Comparison of ENCODE assay signal across 11 mouse cellular contexts in genomic region chr4:45474832-45475231, GRCm38 (mm10). TPM values are rescaled to one million over a fixed set of nuclear protein-coding genes. Genes with fewer than 3 reads are reported as not detected.
A peak's percentile ranks its signal among the peaks of the same experiment; 100 is the strongest.
DNase-seq lines count a peak whose midpoint lies in the region; ATAC-seq and TF ChIP-seq lines count a peak whose summit lies in the region.
"Had no signal": no experiment of that assay in that cellular context is flagged by ENCODE, and none has a peak within 500 bp of the region (broad histone marks: within the 10 kb centered on the region; RNA-seq: fewer than 3 reads in every experiment).

No protein-coding gene starts in this region.

- no peak overlapping the region for H3K9ac ChIP-seq in hindbrain, embryonic 14.5 days
- no peak overlapping the region for H3K9ac ChIP-seq in heart, embryonic 11.5 days (ENCODE audit: low read depth, low read length)
- H3K9ac ChIP-seq in lung, postnatal 0 days (replicated peaks; ENCODE audit: low read depth): no peak overlapping the region
- H3K9ac ChIP-seq: forebrain, embryonic 13.5 days; neural tube, embryonic 13.5 days had no signal

- TF ChIP-seq EP300 in lung, postnatal 0 days (IDR thresholded peaks at IDR 0.05): peak; percentile 69

- H3K27me3 ChIP-seq in hindbrain, embryonic 10.5 days (ENCODE audit: insufficient read depth, poor library complexity, severe bottlenecking): no peaks in the 10 kb centered on the region
- H3K27me3 ChIP-seq in hindbrain, embryonic 14.5 days (ENCODE audit: control insufficient read depth, insufficient read depth, low read length): no peaks in the 10 kb centered on the region
- H3K27me3 ChIP-seq in heart, embryonic 11.5 days (ENCODE audit: control insufficient read depth, insufficient read depth, low read length): no peaks in the 10 kb centered on the region
- H3K27me3 ChIP-seq in lung, postnatal 0 days (replicated peaks; ENCODE audit: insufficient read depth, low read length): no peaks in the 10 kb centered on the region
- H3K27me3 ChIP-seq: forebrain, embryonic 13.5 days; megakaryocyte, embryonic 14.5 days; neural tube, embryonic 13.5 days had no signal

- 91% methylated on average over 5 of the region's 5 CpGs for WGBS in hindbrain, embryonic 10.5 days
- 84% methylated on average over 5 of the region's 5 CpGs for WGBS in hindbrain, embryonic 14.5 days
- 42% methylated on average over 5 of the region's 5 CpGs for WGBS in heart, embryonic 11.5 days (ENCODE audit: insufficient replicate concordance)
- 46% methylated on average over 5 of the region's 5 CpGs for WGBS in lung, postnatal 0 days

- H3K4me2 ChIP-seq in hindbrain, embryonic 14.5 days (replicated peaks): no peak overlapping the region
- H3K4me2 ChIP-seq in heart, embryonic 11.5 days: 0 out of 2 replicates have a peak overlapping the region, but pooled peaks have one; percentile 16
- H3K4me2 ChIP-seq in lung, postnatal 0 days (replicated peaks; ENCODE audit: low read depth, low read length): no peak overlapping the region
- H3K4me2 ChIP-seq: forebrain, embryonic 13.5 days; neural tube, embryonic 13.5 days had no signal

- peaks cover 85% of the 10 kb centered on the region for H3K4me1 ChIP-seq in hindbrain, embryonic 10.5 days (replicated peaks)
- peaks cover 52% of the 10 kb centered on the region for H3K4me1 ChIP-seq in hindbrain, embryonic 14.5 days (replicated peaks; ENCODE audit: control insufficient read depth, insufficient read depth, low read length)
- peaks cover 84% of the 10 kb centered on the region for H3K4me1 ChIP-seq in heart, embryonic 11.5 days (ENCODE audit: control insufficient read depth, insufficient read depth, low read length)
- peaks cover 40% of the 10 kb centered on the region for H3K4me1 ChIP-seq in lung, postnatal 0 days (ENCODE audit: insufficient read depth, low read depth, low read length)

- DNase-seq in hindbrain, embryonic 10.5 days (ENCODE audit: low spot score): no peak
- DNase-seq in hindbrain, embryonic 14.5 days (ENCODE audit: low spot score): no peak
- DNase-seq in NIH3T3 (ENCODE audit: low read depth): peak; percentile 89
- peak; percentile 78 for DNase-seq in lung, postnatal 0 days (ENCODE audit: low spot score)
- DNase-seq in layer of hippocampus, adult 11-12 months (ENCODE audit: low spot score): no peak
- no peak for DNase-seq in cerebellum, postnatal 25 days
- no peak for DNase-seq in thymus, postnatal 25 days

- H3K36me3 ChIP-seq in hindbrain, embryonic 10.5 days: 0 out of 2 replicates have a peak, but pooled peaks cover 8% of the 10 kb centered on the region
- no peaks in the 10 kb centered on the region for H3K36me3 ChIP-seq in hindbrain, embryonic 14.5 days (replicated peaks; ENCODE audit: control insufficient read depth, insufficient read depth)
- peaks cover 4% of the 10 kb centered on the region; the same call in 1 of the 2 replicates for H3K36me3 ChIP-seq in heart, embryonic 11.5 days (ENCODE audit: control insufficient read depth, insufficient read depth, low read length)
- no peaks in the 10 kb centered on the region for H3K36me3 ChIP-seq in lung, postnatal 0 days (ENCODE audit: insufficient read depth, low read length)
- H3K36me3 ChIP-seq: neural tube, embryonic 13.5 days had no signal

- peaks cover 8% of the 10 kb centered on the region; the same call in 1 of the 2 replicates for H3K9me3 ChIP-seq in hindbrain, embryonic 10.5 days
- no peaks in the 10 kb centered on the region for H3K9me3 ChIP-seq in hindbrain, embryonic 14.5 days (ENCODE audit: control insufficient read depth, low read length)
- H3K9me3 ChIP-seq in heart, embryonic 11.5 days (replicated peaks; ENCODE audit: control insufficient read depth, low read length): no peaks in the 10 kb centered on the region
- no peaks in the 10 kb centered on the region for H3K9me3 ChIP-seq in lung, postnatal 0 days (ENCODE audit: low read length)
- H3K9me3 ChIP-seq: forebrain, embryonic 13.5 days had no signal

- peak overlapping the region; percentile 79; the same call in 1 of the 2 replicates for H3K27ac ChIP-seq in hindbrain, embryonic 10.5 days
- H3K27ac ChIP-seq in hindbrain, embryonic 14.5 days: no peak overlapping the region
- H3K27ac ChIP-seq in heart, embryonic 11.5 days (ENCODE audit: low read depth, low read length): peak overlapping the region; percentile 91
- peak overlapping the region; percentile 88 for H3K27ac ChIP-seq in lung, postnatal 0 days (ENCODE audit: low read length)
- H3K27ac ChIP-seq: neural tube, embryonic 13.5 days had no signal

- no peak for TF ChIP-seq CTCF in lung, postnatal 0 days (IDR thresholded peaks at IDR 0.05)

- ATAC-seq in hindbrain, embryonic 14.5 days (ENCODE audit: low FRiP score): no peak
- ATAC-seq in heart, embryonic 11.5 days (replicated peaks; ENCODE audit: insufficient number of reproducible peaks, low FRiP score, low TSS enrichment): no peak
- ATAC-seq in lung, postnatal 0 days: 0 out of 2 replicates have a peak, but pooled peaks have one; percentile 7
- ATAC-seq: forebrain, embryonic 13.5 days had no signal

- H3K4me3 ChIP-seq in hindbrain, embryonic 10.5 days: no peak overlapping the region
- no peak overlapping the region for H3K4me3 ChIP-seq in hindbrain, embryonic 14.5 days (replicated peaks; ENCODE audit: low read length)
- no peak overlapping the region for H3K4me3 ChIP-seq in heart, embryonic 11.5 days (ENCODE audit: low read depth, low read length)
- no peak overlapping the region for H3K4me3 ChIP-seq in lung, postnatal 0 days (ENCODE audit: low read depth, low read length)
- H3K4me3 ChIP-seq: forebrain, embryonic 13.5 days; neural tube, embryonic 13.5 days had no signal

RNA-seq across cellular contexts. Expression of gene Shb, which starts 57.4 kb away (rescaled TPM):
- 3.2 and 3.7 TPM in 2 replicates for polyA plus RNA-seq in hindbrain, embryonic 10.5 days (2016; fragmentation: Nextera tagmentation; extraction: Ambion mirVana)
- polyA plus RNA-seq in hindbrain, embryonic 14.5 days (2014; fragmentation: Nextera tagmentation; extraction: Ambion mirVana): 8.7 and 9.9 TPM in 2 replicates
- 9.2 and 11.1 TPM in 2 replicates for polyA plus RNA-seq in heart, embryonic 11.5 days (2014; fragmentation: Nextera tagmentation; extraction: Ambion mirVana)
- polyA plus RNA-seq in lung, postnatal 0 days (2015; fragmentation: Nextera tagmentation; extraction: Ambion mirVana): 7.1 and 8.8 TPM in 2 replicates

Comparison
In these comparisons a context has a peak if more than half of its experiments do, and no peak if none do; other contexts are left out.
1. DNase-seq: peak in NIH3T3 (single experiment) and lung, postnatal 0 days (single experiment); none in hindbrain, embryonic 10.5 days (single experiment), hindbrain, embryonic 14.5 days (single experiment), layer of hippocampus, adult 11-12 months (single experiment), cerebellum, postnatal 25 days (0 of 2) and thymus, postnatal 25 days (single experiment).